Mouse (Mus musculus): ENCODE measurements around the gene Map3k10.

The Map3k10 gene

GRCm38 (mm10) chr7:27674522-27675221, at the start of gene Map3k10:
Map3k10 (minus strand) TSS chr7:27674598.
- ChIA-PET POLR2A (interaction anchor here (0.5 to 3.3 kb wide), 41 partner anchors 7 to 1136 kb away, joined by 3 to 20 read pairs (median 3); partner anchors contain the start of genes Zfp607b (in 2 of the 4), Psmc4 (in 1 of the 4), Rab4b (in 1 of the 4) and Shkbp1 (in 1 of the 4)), CTCF (interaction anchor here (0.5 to 1.8 kb wide), 11 partner anchors 20 to 367 kb away, joined by 3 to 8 read pairs (median 4); partner anchors contain the start of gene Ttc9b (in 1 of the 4))

GRCm38 (mm10) chr7:27721951-27722350, 47.6 kb upstream of the Map3k10 start:
- ChIA-PET POLR2A (interaction anchor here in 1 of 4 experiments (0.8 kb wide), 1 partner anchor 10 kb away, joined by 3 read pairs; no protein-coding TSS in a partner anchor), CTCF (interaction anchor here in 2 of 4 experiments (1.1 to 1.4 kb wide), 2 partner anchors 10 to 32 kb away, joined by 4 to 5 read pairs; partner anchors contain the start of gene Zfp60 (in 1 of the 2))

DNA sequence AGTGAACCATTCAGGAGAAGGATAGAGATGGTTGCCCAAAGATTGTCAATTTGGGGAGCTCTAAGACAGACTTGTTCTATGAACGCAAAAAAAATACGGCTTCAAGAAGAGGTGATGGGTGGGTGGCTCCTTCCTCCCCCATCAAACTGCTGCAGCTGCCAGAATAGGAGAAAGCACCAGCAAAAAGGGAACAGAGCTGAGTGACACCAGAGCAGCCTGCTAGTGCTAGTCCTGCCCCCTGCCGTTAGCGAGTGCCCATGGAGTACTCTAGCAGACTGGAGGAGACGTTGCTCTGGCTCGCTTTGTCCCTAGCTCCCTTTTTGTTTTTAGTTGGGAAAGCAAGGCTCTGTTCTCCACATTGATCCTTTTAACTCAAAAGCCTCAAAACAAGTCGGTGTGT, 36.0 kb upstream of the Map3k10 start:
- ChIA-PET CTCF (interaction anchor here in 2 of 4 experiments (0.6 to 0.8 kb wide), 4 partner anchors 21 to 980 kb away, joined by 3 to 4 read pairs (median 4); partner anchors contain the start of genes Zfp36 (in 1 of the 2) and Zfp607b (in 1 of the 2)), POLR2A (interaction anchor here in 2 of 4 experiments (0.5 to 1.1 kb wide), 3 partner anchors 10 to 21 kb away, joined by 3 to 6 read pairs (median 4); partner anchors contain the start of gene Zfp60 (in 1 of the 2))

- POLR2A ChIA-PET = interaction anchor here in 3 of 4 experiments (0.6 to 1.0 kb wide), 5 partner anchors 8 to 301 kb away, joined by 3 to 7 read pairs (median 3); partner anchors contain the start of gene Zfp607b (in 1 of the 3)
- CTCF ChIA-PET = no interaction called here
Measured at GRCm38 (mm10) chr7:27696711-27697110, 22.3 kb upstream of the Map3k10 start.

- CTCF ChIA-PET = interaction anchor here in 3 of 4 experiments (0.5 to 1.3 kb wide), 9 partner anchors 10 to 409 kb away, joined by 3 to 11 read pairs (median 4); no protein-coding TSS in a partner anchor
- POLR2A ChIA-PET = interaction anchor here in 2 of 4 experiments (0.6 to 2.0 kb wide), 6 partner anchors 20 to 323 kb away, joined by 3 to 7 read pairs (median 4); partner anchors contain the start of genes Sertad1 (in 1 of the 2) and Zfp850 (in 1 of the 2)
Measured at GRCm38 (mm10) chr7:27691076-27691475, 16.7 kb upstream of the Map3k10 start.

GRCm38 (mm10) chr7:27688815-27689612, 14.6 kb upstream of the Map3k10 start, which contains the start of gene Zfp607b:
Zfp607b (plus strand) TSS chr7:27689340.
- CTCF ChIA-PET = interaction anchor here (0.5 to 2.3 kb wide), 36 partner anchors 21 to 903 kb away, joined by 3 to 13 read pairs (median 3); partner anchors contain the start of genes Ttc9b (in 1 of the 4), Zfp60 (in 1 of the 4) and Zfp626 (in 1 of the 4)
- POLR2A ChIA-PET = interaction anchor here in 3 of 4 experiments (0.5 to 2.3 kb wide), 64 partner anchors 8 to 1122 kb away, joined by 3 to 20 read pairs (median 3); partner anchors contain the start of genes Map3k10 (in 3 of the 3), Zfp60 (in 3 of the 3), Akt2 (in 2 of the 3) and Sertad1 (in 2 of the 3)

DNA sequence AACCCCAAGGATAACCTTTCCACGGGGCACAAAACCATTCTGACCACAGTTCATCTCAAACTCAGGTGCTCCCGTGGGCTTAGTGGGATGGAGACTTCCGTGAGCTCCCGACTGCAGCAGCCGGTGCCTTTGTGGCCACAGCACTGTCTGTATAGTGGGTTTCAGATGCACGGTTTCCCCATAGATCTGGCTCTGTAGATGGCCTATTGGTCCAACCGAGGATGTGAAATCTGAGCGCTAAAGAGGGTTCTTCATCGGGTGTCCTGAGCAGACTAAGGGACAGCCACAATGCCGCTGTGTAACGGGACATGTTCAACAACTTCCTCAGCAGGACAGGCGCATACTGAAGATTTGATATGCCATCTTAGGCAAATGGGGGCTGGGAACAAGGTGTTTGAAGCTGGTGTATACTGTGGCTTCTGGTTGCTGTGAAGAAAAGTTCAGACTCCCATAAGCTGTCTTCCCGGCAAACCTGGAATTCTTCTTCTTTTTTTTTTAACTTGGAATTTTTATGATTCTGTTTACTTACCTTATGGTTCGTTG, 13.9 kb upstream of the Map3k10 start:
- POLR2A ChIA-PET = interaction anchor here in 3 of 4 experiments (0.8 to 2.3 kb wide), 28 partner anchors 10 to 663 kb away, joined by 3 to 20 read pairs (median 4); partner anchors contain the start of genes Map3k10 (in 3 of the 3), Zfp60 (in 3 of the 3), Sertad1 (in 2 of the 3) and Akt2 (in 1 of the 3)
- CTCF ChIA-PET = interaction anchor here in 3 of 4 experiments (0.6 to 2.3 kb wide), 13 partner anchors 25 to 480 kb away, joined by 3 to 13 read pairs (median 4); partner anchors contain the start of genes Ttc9b (in 1 of the 3) and Zfp60 (in 1 of the 3)

GRCm38 (mm10) chr7:27687836-27688235, 13.4 kb upstream of the Map3k10 start:
- POLR2A ChIA-PET = interaction anchor here in 2 of 4 experiments (0.8 to 2.1 kb wide), 7 partner anchors 13 to 290 kb away, joined by 3 to 9 read pairs (median 4); partner anchors contain the start of genes Akt2 (in 1 of the 2) and Map3k10 (in 1 of the 2)
- CTCF ChIA-PET = interaction anchor here in 2 of 4 experiments (0.6 to 2.3 kb wide), 2 partner anchors 34 to 270 kb away, joined by 12 to 13 read pairs; partner anchors contain the start of gene Ttc9b (in 1 of the 2)

GRCm38 (mm10) chr7:27687043-27687442, 12.6 kb upstream of the Map3k10 start:
- POLR2A ChIA-PET = no interaction called here
- CTCF ChIA-PET = no interaction called here

DNA sequence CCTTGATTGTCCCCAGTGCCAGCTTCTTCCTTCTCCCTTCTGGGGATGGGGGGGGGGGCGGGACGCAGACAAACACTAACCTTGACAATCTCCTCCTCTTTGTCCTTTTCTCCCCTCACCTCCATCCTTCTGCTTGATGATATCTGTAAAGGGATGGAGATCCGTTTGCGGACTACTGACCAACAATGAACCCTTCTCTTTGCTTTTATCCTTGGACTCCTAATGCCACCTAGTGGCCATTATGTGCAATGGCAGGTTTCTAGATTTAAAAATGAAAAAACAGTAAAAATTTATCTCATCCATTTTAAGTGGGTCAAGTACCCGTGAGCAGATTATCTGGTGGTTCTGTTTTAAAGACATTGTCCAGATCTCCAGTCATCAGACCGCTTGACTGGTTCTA, 11.3 kb upstream of the Map3k10 start:
- ChIA-PET CTCF (interaction anchor here in 3 of 4 experiments (0.6 to 1.5 kb wide), 8 partner anchors 31 to 397 kb away, joined by 3 to 9 read pairs (median 3); partner anchors contain the start of gene Ttc9b (in 1 of the 3)), POLR2A (interaction anchor here in 2 of 4 experiments (0.7 to 1.3 kb wide), 4 partner anchors 10 to 277 kb away, joined by 3 to 6 read pairs (median 4); partner anchors contain the start of gene Ttc9b (in 1 of the 2))

DNA sequence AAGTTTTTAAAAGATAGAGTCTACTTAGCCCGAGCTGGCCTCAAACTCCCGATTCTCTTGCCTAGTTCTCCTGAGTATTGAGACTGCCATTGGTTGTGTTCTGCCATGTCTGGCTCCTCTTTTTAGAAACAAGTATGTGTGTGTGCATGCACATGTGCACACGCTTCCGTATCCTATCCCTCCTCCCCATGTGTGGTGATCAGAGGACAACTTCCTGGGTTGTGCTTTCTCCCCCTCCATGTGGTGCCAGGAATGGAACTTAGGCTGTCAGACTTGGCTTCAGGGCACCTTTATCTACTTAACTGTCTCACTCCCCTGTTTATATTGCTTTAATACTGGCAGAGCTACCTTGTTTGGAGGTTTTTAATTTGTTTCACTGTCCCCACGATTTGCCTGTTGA, 10.8 kb upstream of the Map3k10 start:
- ChIA-PET POLR2A (interaction anchor here in 2 of 4 experiments (0.7 to 1.3 kb wide), 4 partner anchors 9 to 276 kb away, joined by 3 to 6 read pairs (median 4); partner anchors contain the start of gene Ttc9b (in 1 of the 2)), CTCF (interaction anchor here in 3 of 4 experiments (0.6 to 1.5 kb wide), 8 partner anchors 30 to 397 kb away, joined by 3 to 9 read pairs (median 3); partner anchors contain the start of gene Ttc9b (in 1 of the 3))

DNA sequence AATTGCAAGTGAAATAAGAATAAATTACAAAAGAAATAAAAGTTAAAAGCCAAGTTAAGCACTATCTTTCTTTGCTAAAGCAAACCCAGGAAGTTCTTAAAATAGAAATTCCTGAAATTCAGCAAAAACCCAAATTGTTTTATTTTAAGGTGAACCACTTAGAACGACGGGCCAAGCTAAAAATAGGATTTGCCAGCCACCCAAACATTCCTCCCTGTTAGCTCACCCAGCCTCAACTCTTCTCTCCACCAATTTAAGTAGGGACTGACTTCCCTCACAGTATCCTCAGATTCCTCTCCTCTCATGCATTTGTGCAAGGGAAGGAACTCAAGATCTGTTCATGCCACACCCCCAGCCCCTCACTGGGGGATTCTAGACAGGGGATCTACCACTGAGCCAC, 8.8 kb upstream of the Map3k10 start:
- POLR2A ChIA-PET = interaction anchor here in 1 of 4 experiments (1.5 kb wide), 1 partner anchor 249 kb away, joined by 3 read pairs; no protein-coding TSS in a partner anchor
- CTCF ChIA-PET = no interaction called here

DNA sequence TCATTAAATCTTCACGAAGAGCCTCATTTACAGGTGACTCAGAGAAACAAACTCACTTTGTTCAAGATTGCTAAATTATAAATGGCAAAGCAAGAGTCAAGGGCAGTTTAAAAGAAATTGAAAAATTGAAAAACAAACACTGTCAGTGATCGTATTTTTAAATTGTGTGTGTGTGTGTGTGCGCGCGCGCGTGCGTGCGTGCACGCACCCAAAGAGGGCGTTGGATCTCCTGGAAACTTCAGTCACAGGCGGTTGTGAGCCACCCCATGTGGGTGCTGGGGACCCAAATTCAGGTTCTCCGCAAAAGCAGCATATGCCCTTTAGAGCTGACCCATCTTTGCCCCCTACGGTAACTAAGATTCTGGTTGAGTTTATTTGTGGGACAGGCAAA, 819 bp upstream of the Map3k10 start:
- ChIA-PET CTCF (interaction anchor here (0.6 to 1.8 kb wide), 7 partner anchors 21 to 343 kb away, joined by 3 to 8 read pairs (median 4); partner anchors contain the start of gene Ttc9b (in 1 of the 4)), POLR2A (interaction anchor here (0.6 to 3.3 kb wide), 35 partner anchors 8 to 1135 kb away, joined by 3 to 20 read pairs (median 3); partner anchors contain the start of genes Zfp607b (in 2 of the 4), Psmc4 (in 1 of the 4), Rab4b (in 1 of the 4) and Sertad1 (in 1 of the 4))

- POLR2A ChIA-PET = interaction anchor here in 3 of 4 experiments (0.7 to 3.3 kb wide), 26 partner anchors 8 to 502 kb away, joined by 3 to 20 read pairs (median 4); partner anchors contain the start of genes Zfp607b (in 2 of the 3), Rab4b (in 1 of the 3), Shkbp1 (in 1 of the 3) and Zfp60 (in 1 of the 3)
- CTCF ChIA-PET = interaction anchor here in 3 of 4 experiments (0.5 to 1.8 kb wide), 4 partner anchors 20 to 365 kb away, joined by 3 to 8 read pairs (median 6); partner anchors contain the start of gene Ttc9b (in 1 of the 3)
Measured at GRCm38 (mm10) chr7:27674195-27674521, 240 bp downstream of the Map3k10 start.

DNA sequence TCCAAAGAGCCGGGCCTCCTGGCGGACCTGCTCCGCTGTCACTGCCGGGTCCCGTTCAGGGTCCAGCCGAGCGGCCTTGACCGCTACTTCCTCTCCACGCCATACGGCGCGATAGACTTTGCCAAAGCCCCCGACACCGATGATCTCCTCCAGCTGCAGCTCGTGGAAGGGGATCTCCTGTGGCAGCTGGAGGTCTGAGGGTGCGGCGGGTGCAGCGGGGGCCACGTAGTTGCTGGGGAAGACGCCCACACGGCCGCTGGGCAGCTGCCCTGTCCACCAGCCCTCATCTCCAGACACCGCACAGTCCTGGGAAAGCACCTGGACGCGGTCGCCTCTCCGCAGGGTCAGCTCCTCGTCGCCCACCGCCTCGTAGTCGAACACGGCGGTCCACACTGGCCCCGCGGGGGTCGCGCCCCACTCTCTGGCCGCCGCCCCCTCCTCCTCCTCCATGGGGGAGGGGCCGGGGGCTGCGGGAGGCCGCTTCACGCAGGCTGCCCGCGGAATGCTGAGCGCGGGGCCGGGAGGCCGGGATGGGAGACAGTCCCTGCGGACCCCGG, 745 bp downstream of the Map3k10 start:
- ChIA-PET CTCF (interaction anchor here in 3 of 4 experiments (0.5 to 1.8 kb wide), 3 partner anchors 18 to 265 kb away, joined by 4 to 8 read pairs (median 4); no protein-coding TSS in a partner anchor), POLR2A (interaction anchor here in 3 of 4 experiments (0.7 to 3.3 kb wide), 12 partner anchors 10 to 478 kb away, joined by 3 to 20 read pairs (median 4); partner anchors contain the start of genes Zfp607b (in 2 of the 3), BC024978 (in 1 of the 3), Shkbp1 (in 1 of the 3) and Snrpa (in 1 of the 3))

Measured in embryonic stem cell, embryonic (primary cell).